Mouse (Mus musculus): ENCODE results near the gene Hps6. TPM values are rescaled to one million over a fixed set of nuclear protein-coding genes. Genes with fewer than 3 reads are reported as not detected.

Hps6 gene
- polyA plus RNA-seq (2015; fragmentation: Illumina TruSeq; extraction: RNeasy Lipid Tissue Mini Kit (QIAGEN cat#74804); ENCODE audit: insufficient read depth, low read depth, low replicate concordance), result 2.1 TPM

DNA sequence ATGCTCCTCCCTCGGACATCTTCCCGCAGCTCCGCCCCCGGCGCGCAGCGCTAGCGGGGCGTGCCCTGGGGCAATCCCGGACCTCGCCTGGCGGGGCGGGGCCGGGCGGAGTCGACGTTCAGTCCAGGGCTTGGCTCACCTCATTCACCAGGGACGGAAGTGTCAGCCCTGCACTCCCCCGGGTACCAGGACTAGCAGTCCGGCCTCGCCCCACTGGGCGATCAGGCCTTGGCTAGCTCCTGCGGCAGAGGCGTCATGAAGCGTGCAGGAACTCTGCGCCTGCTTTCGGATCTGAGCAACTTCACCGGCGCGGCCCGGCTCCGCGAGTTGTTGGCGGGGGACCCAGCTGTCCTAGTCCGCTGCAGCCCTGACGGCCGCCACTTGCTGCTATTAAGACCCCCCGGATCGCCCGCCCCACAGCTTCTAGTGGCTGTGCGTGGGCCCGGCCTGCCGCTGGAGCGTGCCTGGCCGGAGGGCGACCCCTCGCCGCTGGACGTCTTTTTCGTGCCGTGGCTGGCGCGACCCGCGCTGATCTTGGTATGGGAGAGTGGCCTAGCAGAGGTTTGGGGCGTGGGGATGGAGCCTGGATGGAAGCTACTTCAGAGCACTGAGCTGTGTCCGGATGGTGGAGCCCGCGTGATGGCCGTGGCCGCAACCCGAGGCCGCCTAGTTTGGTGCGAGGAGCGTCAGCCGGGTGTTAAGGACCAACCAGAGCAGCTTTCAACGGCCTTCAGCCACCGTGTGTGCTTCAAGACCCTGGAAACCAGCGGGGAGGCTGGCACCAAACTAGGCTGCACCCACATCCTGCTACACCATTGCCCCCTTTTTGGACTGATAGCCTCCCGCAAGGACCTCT lies at the start of gene Hps6:
Hps6 (plus strand) TSS at position 138 of the 856 bp plus-strand sequence.

DNA sequence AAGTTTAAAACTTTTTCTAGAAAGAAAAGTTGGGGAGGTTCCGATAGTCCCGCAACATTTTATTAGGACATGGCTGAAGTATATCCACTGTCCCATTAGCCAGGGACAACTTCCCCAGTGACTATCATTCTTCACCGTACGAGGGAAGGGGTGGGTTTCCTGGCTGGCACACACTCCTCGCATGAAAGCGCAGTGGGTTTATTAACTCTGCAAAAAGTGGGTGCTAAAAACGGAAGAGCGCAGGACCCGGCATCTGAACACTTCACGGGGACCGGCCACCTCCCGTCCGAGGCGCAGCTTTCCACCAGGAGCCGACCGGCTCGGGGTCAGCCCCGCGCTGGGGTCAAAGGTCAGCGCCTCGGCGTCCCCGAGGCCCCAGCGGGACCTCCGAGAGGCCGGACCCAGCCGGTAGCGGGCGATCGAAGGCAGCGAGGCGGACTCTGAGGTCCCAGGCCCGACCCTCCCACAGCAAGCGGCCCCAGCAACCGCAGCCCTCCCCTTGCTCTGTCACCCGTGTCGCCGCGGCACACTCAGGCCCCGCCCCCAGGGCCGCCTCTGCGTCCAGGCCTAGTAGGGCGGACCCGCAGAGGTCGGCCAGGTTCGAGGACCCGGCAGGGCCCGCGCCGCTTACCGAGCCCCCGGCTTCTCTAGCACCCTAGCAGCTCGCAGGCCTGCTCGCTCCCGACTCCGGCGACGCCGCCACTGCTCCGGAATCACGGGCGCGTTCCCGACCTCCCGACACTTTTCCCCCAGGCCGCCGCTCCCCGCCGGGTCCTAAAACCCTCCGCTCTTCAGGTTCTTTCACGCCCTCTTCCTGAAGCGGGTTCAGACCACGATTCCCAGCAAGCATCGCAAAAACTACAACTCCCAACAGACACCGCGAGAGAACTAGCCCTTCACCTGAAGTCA lies 5.3 kb upstream of the Hps6 start, which contains the start of gene Armh3:
Armh3 (minus strand) TSS at position 704 of the 909 bp plus-strand sequence.

DNA sequence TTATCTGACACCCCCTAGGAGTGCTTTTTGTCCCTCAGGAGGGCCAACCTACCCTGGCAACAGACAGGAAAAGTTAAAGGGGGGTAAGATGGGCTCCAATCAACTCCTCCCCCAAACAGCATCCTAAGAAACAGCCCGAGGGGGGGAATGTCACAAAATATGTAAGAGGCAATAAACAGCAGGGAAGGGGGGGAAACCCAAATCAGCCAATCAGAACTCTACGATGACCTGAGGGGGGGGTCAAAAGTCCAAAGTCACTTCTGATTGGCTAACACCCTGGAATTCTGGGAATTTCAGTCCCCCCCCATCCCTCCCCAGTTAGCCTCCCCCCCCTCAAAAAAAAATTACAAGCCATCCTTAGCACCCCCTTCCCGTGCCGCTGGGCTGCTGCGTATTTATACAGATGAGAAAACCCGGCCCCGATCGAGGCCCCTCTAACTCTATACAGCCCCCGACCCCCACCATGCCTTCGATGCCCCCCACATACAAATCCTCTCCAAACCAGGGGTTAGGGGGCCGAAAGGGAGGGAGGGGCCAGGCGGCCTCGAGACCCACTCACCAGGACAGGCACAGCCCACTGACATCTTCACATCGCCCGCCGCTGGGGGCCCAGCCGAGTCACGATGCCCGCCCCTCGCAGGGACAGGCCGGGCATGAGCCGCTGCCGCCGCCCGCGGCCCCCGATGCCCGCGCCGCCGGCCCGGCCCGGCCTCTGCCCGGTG lies 41.1 kb downstream of the Hps6 start, which contains the start of gene Pprc1:
Pprc1 (plus strand) TSS at position 616 of the 722 bp plus-strand sequence.

DNA sequence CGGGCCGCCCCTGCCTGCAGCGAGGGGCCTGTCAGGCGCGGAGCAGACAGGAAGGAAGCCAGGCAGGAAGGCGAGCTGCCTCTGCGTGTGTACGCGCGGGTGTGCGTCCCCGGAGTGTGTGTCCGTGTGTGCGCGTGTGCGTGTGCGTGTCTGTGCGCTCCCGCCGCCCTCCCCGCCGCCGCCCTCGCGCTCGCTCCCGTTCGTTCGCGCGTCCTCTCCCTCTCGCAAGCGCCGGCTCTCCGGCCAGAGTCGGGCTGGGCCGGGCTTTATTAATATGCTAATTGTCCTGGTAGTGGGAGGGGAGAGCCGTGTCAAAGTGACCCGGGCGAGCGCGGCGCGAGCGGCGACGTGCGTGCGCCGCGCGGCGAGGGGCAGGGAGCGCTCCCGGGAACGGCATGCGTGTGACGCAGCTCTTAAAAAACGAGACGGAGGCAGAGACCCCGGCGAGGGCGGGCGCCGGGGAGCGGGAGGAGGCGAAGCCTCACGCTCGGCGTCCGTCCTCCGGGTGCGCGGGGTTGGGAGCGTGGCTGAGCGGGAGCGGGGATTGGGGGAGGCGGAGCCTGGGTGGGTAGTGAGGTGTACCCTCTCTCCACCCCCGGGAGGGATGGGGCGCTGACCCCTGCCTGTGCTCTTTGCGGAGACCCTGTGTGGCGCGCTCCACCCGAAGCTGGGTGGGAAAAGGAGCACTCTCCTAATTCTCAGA lies 41.8 kb downstream of the Hps6 start, which contains the start of gene Ldb1:
Ldb1 (minus strand) TSS at position 222 of the 703 bp plus-strand sequence.

Other genes with a start within 250 kb of the Hps6 start
- 24.5 TPM for gene Mgea5, start 219.7 kb upstream of the Hps6 start, polyA plus RNA-seq (2015; fragmentation: Illumina TruSeq; extraction: RNeasy Lipid Tissue Mini Kit (QIAGEN cat#74804); ENCODE audit: insufficient read depth, low read depth, low replicate concordance)
- 0.59 TPM for gene Kcnip2, start 187.4 kb upstream of the Hps6 start, polyA plus RNA-seq (2015; fragmentation: Illumina TruSeq; extraction: RNeasy Lipid Tissue Mini Kit (QIAGEN cat#74804); ENCODE audit: insufficient read depth, low read depth, low replicate concordance)
- 2.5 TPM for gene Armh3, start 5.0 kb upstream of the Hps6 start, polyA plus RNA-seq (2015; fragmentation: Illumina TruSeq; extraction: RNeasy Lipid Tissue Mini Kit (QIAGEN cat#74804); ENCODE audit: insufficient read depth, low read depth, low replicate concordance)
- 13.5 TPM for gene Pprc1, start 41.4 kb downstream of the Hps6 start, polyA plus RNA-seq (2015; fragmentation: Illumina TruSeq; extraction: RNeasy Lipid Tissue Mini Kit (QIAGEN cat#74804); ENCODE audit: insufficient read depth, low read depth, low replicate concordance)
- gene Ldb1, start 41.7 kb downstream of the Hps6 start, polyA plus RNA-seq (2015; fragmentation: Illumina TruSeq; extraction: RNeasy Lipid Tissue Mini Kit (QIAGEN cat#74804); ENCODE audit: insufficient read depth, low read depth, low replicate concordance), result 27.9 TPM
- gene Nolc1, start 72.4 kb downstream of the Hps6 start, polyA plus RNA-seq (2015; fragmentation: Illumina TruSeq; extraction: RNeasy Lipid Tissue Mini Kit (QIAGEN cat#74804); ENCODE audit: insufficient read depth, low read depth, low replicate concordance), result 9.7 TPM
- gene Elovl3, start 128.4 kb downstream of the Hps6 start, polyA plus RNA-seq (2015; fragmentation: Illumina TruSeq; extraction: RNeasy Lipid Tissue Mini Kit (QIAGEN cat#74804); ENCODE audit: insufficient read depth, low read depth, low replicate concordance), result not detected
- not detected for gene Pitx3, start 144.8 kb downstream of the Hps6 start, polyA plus RNA-seq (2015; fragmentation: Illumina TruSeq; extraction: RNeasy Lipid Tissue Mini Kit (QIAGEN cat#74804); ENCODE audit: insufficient read depth, low read depth, low replicate concordance)
- 25.3 TPM for gene Gbf1, start 149.0 kb downstream of the Hps6 start, polyA plus RNA-seq (2015; fragmentation: Illumina TruSeq; extraction: RNeasy Lipid Tissue Mini Kit (QIAGEN cat#74804); ENCODE audit: insufficient read depth, low read depth, low replicate concordance)

All from pancreas, adult 10 weeks (tissue).